Mouse (Mus musculus) kidney, embryonic 16.5 days (tissue): ENCODE measurements around the gene Krtap14. TPM values are rescaled to one million over a fixed set of nuclear protein-coding genes. Genes with fewer than 3 reads are reported as not detected.

Experiments used
- ATAC-seq: fragments of 200-750 bp; cut with Nextera tagmentation; 2 replicates; pipeline ENCODE4 v1.8.0; 2017; ENCODE audit warnings: moderate TSS enrichment; ENCODE audit not compliant: low FRiP score, low TSS enrichment
- H3K27ac ChIP-seq: fragments of 300-500 bp; sonication (generic); 2 replicates; pipeline ENCODE4 v1.5.1; 2014; ENCODE audit warnings: low read length
- H3K27me3 ChIP-seq: fragments of 300-500 bp; sonication (generic); 2 replicates; pipeline ENCODE4 v1.6.1; 2014; ENCODE audit warnings: low read length, control low read depth, mixed read lengths; ENCODE audit not compliant: insufficient read depth
- H3K36me3 ChIP-seq: fragments of 300-500 bp; sonication (generic); 2 replicates; pipeline ENCODE4 v1.6.1; 2014; ENCODE audit warnings: low read length, control low read depth, mixed read lengths; ENCODE audit not compliant: insufficient read depth
- H3K4me1 ChIP-seq: fragments of 300-500 bp; sonication (generic); 2 replicates; pipeline ENCODE4 v1.6.1; 2014; ENCODE audit warnings: low read length, control low read depth, mixed read lengths; ENCODE audit not compliant: insufficient read depth
- H3K4me2 ChIP-seq: fragments of 300-500 bp; sonication (generic); replicated peaks from 2 replicates; pipeline ENCODE4 v1.6.1; 2014; ENCODE audit warnings: low read depth, low read length
- H3K4me3 ChIP-seq: fragments of 300-500 bp; sonication (generic); 2 replicates; pipeline ENCODE4 v1.5.1; 2014; ENCODE audit warnings: mild to moderate bottlenecking, low read length
- H3K9ac ChIP-seq: fragments of 300-500 bp; sonication (generic); replicated peaks from 2 replicates; pipeline ENCODE4 v1.6.1; 2014; ENCODE audit warnings: low read length
- H3K9me3 ChIP-seq: fragments of 300-500 bp; sonication (generic); 2 replicates; pipeline ENCODE4 v1.6.1; 2016; ENCODE audit warnings: low read length, control low read depth
- WGBS: fragments of 180-500 bp; shearing (Covaris S2); extraction: QIAGEN DNeasy Blood & Tissue Kit; methylation state at CpG from one replicate; pipeline ENCODE4 v1.1.7; 2014; 5-methylcytosine and 5-hydroxymethylcytosine counted together
- polyA plus RNA-seq: library from polyadenylated mRNA; unstranded; fragments of >200 nt; fragmentation: Nextera tagmentation; extraction: Ambion mirVana; gene quantifications from 2 replicates; pipeline ENCODE4 v1.2.1, GENCODE M21; 2015

Gene Krtap14
- polyA plus RNA-seq, 1 experiment from 2014 or later: not detected

- 77% methylated on average over 2 of the region's 2 CpGs for WGBS
- no peak within 1 kb of the TSS for H3K4me3 ChIP-seq
Observed at GRCm38 (mm10) chr16:88811827-88812226, 14.1 kb downstream of the Krtap14 start, which contains the start of gene Gm20741. Gene Gm20741 (minus strand): TSS chr16:88812220.

GRCm38 (mm10) chr16:88786786-88787185 is 39.2 kb downstream of the Krtap14 start:
- H3K9me3 ChIP-seq: no peaks in the 10 kb centered on the region
- H3K27me3 ChIP-seq: no peaks in the 10 kb centered on the region
- WGBS: 91% methylated on average over 2 of the region's 2 CpGs
- ATAC-seq: no peak
- H3K4me1 ChIP-seq: no peaks in the 10 kb centered on the region
- no peak overlapping the region for H3K4me2 ChIP-seq
- H3K36me3 ChIP-seq: no peaks in the 10 kb centered on the region
- H3K9ac ChIP-seq: no peak overlapping the region
- no peak overlapping the region for H3K4me3 ChIP-seq
- no peak overlapping the region for H3K27ac ChIP-seq

More at GRCm38 (mm10) chr16:88811827-88812226, 14.1 kb downstream of the Krtap14 start, which contains the start of gene Gm20741:
- no peaks in the 10 kb centered on the region for H3K36me3 ChIP-seq
- H3K4me1 ChIP-seq: no peaks in the 10 kb centered on the region
- H3K9ac ChIP-seq: no peak within 1 kb of the TSS
- H3K4me2 ChIP-seq: no peak within 1 kb of the TSS
- ATAC-seq: no peak
- no peaks in the 10 kb centered on the region for H3K9me3 ChIP-seq
- H3K27me3 ChIP-seq: no peaks in the 10 kb centered on the region
- H3K27ac ChIP-seq: no peak within 1 kb of the TSS

- no peak within 1 kb of the TSS for H3K27ac ChIP-seq
- no peak within 1 kb of the TSS for H3K4me2 ChIP-seq
- no peak within 1 kb of the TSS for H3K4me3 ChIP-seq
- H3K9me3 ChIP-seq: no peaks in the 10 kb centered on the region
- H3K9ac ChIP-seq: no peak within 1 kb of the TSS
- no peaks in the 10 kb centered on the region for H3K27me3 ChIP-seq
- H3K36me3 ChIP-seq: no peaks in the 10 kb centered on the region
- no peaks in the 10 kb centered on the region for H3K4me1 ChIP-seq
- WGBS: 91% methylated on average over 5 of the region's 6 CpGs
- ATAC-seq: no peak
Observed at GRCm38 (mm10) chr16:88777596-88777995, 48.3 kb downstream of the Krtap14 start, which contains the start of gene Gm5965. Gene Gm5965 (plus strand): TSS chr16:88777896.

GRCm38 (mm10) chr16:88774106-88774505 is 51.8 kb downstream of the Krtap14 start, which contains the start of gene 2310057N15Rik:
Gene 2310057N15Rik (minus strand): TSS chr16:88774206.
- H3K4me1 ChIP-seq: no peaks in the 10 kb centered on the region
- no peak within 1 kb of the TSS for H3K9ac ChIP-seq
- H3K4me2 ChIP-seq: no peak within 1 kb of the TSS
- H3K27ac ChIP-seq: no peak within 1 kb of the TSS
- H3K4me3 ChIP-seq: no peak within 1 kb of the TSS
- WGBS: 89% methylated on average over 2 of the region's 2 CpGs
- ATAC-seq: no peak
- no peaks in the 10 kb centered on the region for H3K36me3 ChIP-seq
- H3K9me3 ChIP-seq: no peaks in the 10 kb centered on the region
- H3K27me3 ChIP-seq: no peaks in the 10 kb centered on the region

Other genes starting within 250 kb of the Krtap14 start
- gene Krtap24-1, start 213.9 kb downstream of the Krtap14 start, polyA plus RNA-seq: not detected in 2 replicates
- gene 2310079G19Rik, start 198.5 kb downstream of the Krtap14 start, polyA plus RNA-seq: not detected in 2 replicates
- not detected in 2 replicates for gene Krtap26-1, start 178.3 kb downstream of the Krtap14 start, polyA plus RNA-seq
- not detected in 2 replicates for gene Krtap27-1, start 154.5 kb downstream of the Krtap14 start, polyA plus RNA-seq
- gene 2310061N02Rik, start 118.2 kb downstream of the Krtap14 start, polyA plus RNA-seq: not detected in 2 replicates
- not detected in 2 replicates for gene Krtap13-1, start 97.3 kb downstream of the Krtap14 start, polyA plus RNA-seq
- gene Krtap13, start 74.5 kb downstream of the Krtap14 start, polyA plus RNA-seq: not detected in 2 replicates
- gene 2310034C09Rik, start 67.3 kb downstream of the Krtap14 start, polyA plus RNA-seq: not detected in 2 replicates
- gene 2310057N15Rik, start 51.9 kb downstream of the Krtap14 start, polyA plus RNA-seq: not detected in 2 replicates
- gene Gm5965, start 48.2 kb downstream of the Krtap14 start, polyA plus RNA-seq: 0.31 TPM in 1 of 2 replicates, not detected in the other
- not detected in 2 replicates for gene Gm20741, start 13.9 kb downstream of the Krtap14 start, polyA plus RNA-seq
- not detected in 2 replicates for gene Krtap15, start 5.9 kb downstream of the Krtap14 start, polyA plus RNA-seq
- gene Krtap19-1, start 43.3 kb upstream of the Krtap14 start, polyA plus RNA-seq: not detected in 2 replicates
- gene Krtap19-2, start 48.1 kb upstream of the Krtap14 start, polyA plus RNA-seq: not detected in 2 replicates
- not detected in 2 replicates for gene Krtap19-3, start 51.9 kb upstream of the Krtap14 start, polyA plus RNA-seq
- not detected in 2 replicates for gene Krtap19-4, start 58.9 kb upstream of the Krtap14 start, polyA plus RNA-seq
- not detected in 2 replicates for gene Krtap19-5, start 70.3 kb upstream of the Krtap14 start, polyA plus RNA-seq
- not detected in 2 replicates for gene Krtap19-9b, start 106.1 kb upstream of the Krtap14 start, polyA plus RNA-seq
- not detected in 2 replicates for gene Krtap16-3, start 136.7 kb upstream of the Krtap14 start, polyA plus RNA-seq
- gene Krtap22-2, start 184.6 kb upstream of the Krtap14 start, polyA plus RNA-seq: not detected in 2 replicates
- gene Gm10229, start 189.1 kb upstream of the Krtap14 start, polyA plus RNA-seq: not detected in 2 replicates
- not detected in 2 replicates for gene Krtap6-1, start 205.6 kb upstream of the Krtap14 start, polyA plus RNA-seq
- not detected in 2 replicates for gene Gm10228, start 215.3 kb upstream of the Krtap14 start, polyA plus RNA-seq
- gene Krtap6-5, start 221.7 kb upstream of the Krtap14 start, polyA plus RNA-seq: not detected in 2 replicates
- gene 1110025L11Rik, start 237.9 kb upstream of the Krtap14 start, polyA plus RNA-seq: not detected in 2 replicates